Mouse (Mus musculus): Measurements from ENCODE around the gene Cgn.

DNA sequence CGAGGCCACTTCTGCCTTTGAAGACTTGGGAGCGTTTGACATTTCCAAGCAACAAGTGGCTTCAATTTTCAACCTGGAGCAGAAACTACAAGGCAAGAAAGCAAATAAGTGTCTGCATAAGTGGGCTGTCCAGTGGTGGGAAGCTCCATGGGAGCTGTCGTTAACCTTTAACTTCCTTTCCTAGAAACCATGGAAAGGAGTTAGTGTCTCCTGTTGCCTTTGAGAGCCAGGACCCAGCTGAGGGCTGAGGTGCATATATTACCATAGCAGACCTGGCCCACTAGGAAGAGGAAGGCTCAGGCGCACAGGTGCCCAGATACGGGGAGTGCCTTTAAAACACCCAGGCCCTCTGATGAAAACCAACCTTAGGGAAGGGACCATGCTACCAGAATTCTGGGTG is 46.4 kb upstream of the Cgn start:
- TF ChIP-seq EP300 (IDR thresholded peaks at IDR 0.05; ENCODE audit: low read depth) (no peak), CTCF (IDR thresholded peaks at IDR 0.05; ENCODE audit: low read depth) (no peak)
